Mouse (Mus musculus): Measurements from ENCODE around the gene Tigd3. TPM values are rescaled to one million over a fixed set of nuclear protein-coding genes. Genes with fewer than 3 reads are reported as not detected.
A peak's percentile ranks its signal among the peaks of the same experiment; 100 is the strongest.

Gene Tigd3
- polyA plus RNA-seq, 1 experiment from 2014 or later = 7.0 TPM

DNA sequence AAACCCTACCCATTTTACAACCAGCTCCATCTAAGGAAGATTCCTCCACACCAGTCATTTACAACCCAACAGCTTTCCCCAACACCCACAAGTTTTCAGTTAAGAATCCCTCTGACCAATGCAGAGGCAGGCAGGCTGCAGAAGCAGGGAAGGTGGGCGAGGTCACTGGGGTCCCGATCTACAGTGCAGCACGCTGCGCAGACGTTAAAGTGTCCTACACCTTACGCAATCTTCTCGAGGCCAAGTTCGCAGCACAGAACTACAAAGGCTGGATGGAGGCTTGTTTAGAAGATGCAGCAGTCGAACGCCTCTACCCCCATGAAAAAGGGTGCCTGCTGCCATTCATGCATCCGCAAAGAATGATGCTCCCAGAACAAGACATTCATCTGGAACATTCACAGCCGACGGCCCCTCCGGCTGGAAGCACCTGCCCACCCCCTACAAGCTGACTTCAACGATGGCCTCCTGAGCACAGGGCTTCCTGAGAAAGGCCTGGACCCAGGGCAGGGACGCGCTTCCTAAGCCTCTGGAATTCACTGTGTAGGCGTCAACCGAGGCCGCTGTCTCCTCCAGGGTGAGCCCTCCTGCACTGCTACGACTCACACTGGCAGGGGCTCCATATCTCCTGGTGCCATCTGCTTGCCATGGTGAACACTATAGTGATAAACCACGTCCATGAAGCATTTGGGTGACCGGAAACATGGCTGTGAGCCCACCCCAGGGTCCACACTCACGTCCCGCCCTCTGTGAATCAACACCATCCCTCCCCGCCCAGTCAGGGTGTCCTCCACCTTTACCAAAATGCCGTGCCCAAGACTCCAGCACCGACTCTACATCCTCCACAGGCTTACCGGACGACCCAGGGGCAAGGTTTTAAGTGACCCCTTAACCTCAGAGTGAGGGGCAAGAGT lies 49.9 kb downstream of the Tigd3 start:
- 88% methylated on average over 30 of the region's 30 CpGs for WGBS
- H3K4me1 ChIP-seq (ENCODE audit: control insufficient read depth, insufficient read depth, low read length) = peaks cover 61% of the 10 kb centered on the region

DNA sequence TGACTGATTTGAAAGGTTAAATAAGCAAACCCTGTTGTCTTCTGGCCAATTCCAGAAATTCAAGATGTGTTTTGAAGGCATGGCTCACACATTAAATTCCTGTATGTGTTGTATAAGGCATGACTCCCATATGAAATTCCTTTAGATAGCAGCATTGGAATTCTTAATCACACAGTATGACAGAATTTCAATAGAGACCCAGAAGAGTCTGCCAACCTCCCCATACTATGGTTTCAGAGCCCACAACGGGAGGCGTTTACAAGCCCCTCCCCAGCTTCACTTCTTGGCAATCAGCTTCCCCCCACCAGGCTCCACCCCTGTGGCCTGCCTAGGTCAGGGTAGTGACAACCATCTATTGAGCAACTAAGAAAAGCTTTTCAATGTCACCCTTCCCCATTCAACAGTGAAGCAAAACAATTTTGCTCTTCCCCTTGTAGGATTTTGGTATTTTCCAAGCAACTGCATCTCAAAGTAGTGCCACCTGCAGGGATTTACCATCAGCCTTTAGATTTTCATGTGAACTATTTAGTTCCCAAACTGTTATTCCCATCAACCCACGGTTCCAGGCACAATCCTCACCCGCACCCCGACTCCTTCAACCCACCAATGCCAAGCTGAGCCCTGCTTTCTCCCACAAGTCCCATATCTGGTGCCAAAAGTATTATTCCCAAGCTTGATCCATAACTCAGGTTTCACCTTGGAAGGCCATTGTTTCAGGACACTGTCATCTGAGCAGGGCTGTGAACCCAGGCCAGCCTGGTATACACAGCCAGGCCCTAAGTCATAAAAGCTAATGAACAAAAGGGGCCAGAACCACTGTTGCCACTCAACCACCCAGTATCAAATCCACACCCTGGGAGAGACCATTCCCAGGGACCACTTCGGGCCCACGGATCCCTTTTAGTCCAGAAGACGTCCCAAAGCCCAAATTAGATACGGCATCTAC lies 50.9 kb downstream of the Tigd3 start:
- no peak overlapping the region for H3K4me3 ChIP-seq (ENCODE audit: low read depth, low read length)
- H3K4me2 ChIP-seq (ENCODE audit: low read length) = no peak overlapping the region
- peaks cover 51% of the 10 kb centered on the region for H3K4me1 ChIP-seq (ENCODE audit: control insufficient read depth, insufficient read depth, low read length)
- 63% methylated on average over 9 of the region's 9 CpGs for WGBS
- no peak overlapping the region; the same call in 1 of the 2 replicates for H3K27ac ChIP-seq (ENCODE audit: low read depth, low read length)
- DNase-seq (ENCODE audit: low spot score) (peak; percentile 51), ATAC-seq (no peak)
- H3K36me3 ChIP-seq (ENCODE audit: control insufficient read depth, insufficient read depth, low read length) = no peaks in the 10 kb centered on the region
- no peaks in the 10 kb centered on the region for H3K27me3 ChIP-seq (replicated peaks; ENCODE audit: control insufficient read depth, insufficient read depth, low read length)
- no peak overlapping the region for H3K9ac ChIP-seq (ENCODE audit: low read length)
- no peaks in the 10 kb centered on the region for H3K9me3 ChIP-seq (replicated peaks; ENCODE audit: control insufficient read depth, low read length)

More for the DNA sequence above, 49.9 kb downstream of the Tigd3 start:
- no peaks in the 10 kb centered on the region for H3K27me3 ChIP-seq (replicated peaks; ENCODE audit: control insufficient read depth, insufficient read depth, low read length)
- no peak for ATAC-seq
- H3K4me3 ChIP-seq (ENCODE audit: low read depth, low read length) = no peak overlapping the region
- no peaks in the 10 kb centered on the region for H3K9me3 ChIP-seq (replicated peaks; ENCODE audit: control insufficient read depth, low read length)
- H3K27ac ChIP-seq (ENCODE audit: low read depth, low read length) = no peak overlapping the region
- no peaks in the 10 kb centered on the region for H3K36me3 ChIP-seq (ENCODE audit: control insufficient read depth, insufficient read depth, low read length)
- H3K4me2 ChIP-seq (ENCODE audit: low read length) = peak overlapping the region; percentile 16; the same call in 1 of the 2 replicates
- 0 out of 2 replicates have a peak overlapping the region, but pooled peaks have one; percentile 21 for H3K9ac ChIP-seq (ENCODE audit: low read length)
- no peak for DNase-seq (ENCODE audit: low spot score)

DNA sequence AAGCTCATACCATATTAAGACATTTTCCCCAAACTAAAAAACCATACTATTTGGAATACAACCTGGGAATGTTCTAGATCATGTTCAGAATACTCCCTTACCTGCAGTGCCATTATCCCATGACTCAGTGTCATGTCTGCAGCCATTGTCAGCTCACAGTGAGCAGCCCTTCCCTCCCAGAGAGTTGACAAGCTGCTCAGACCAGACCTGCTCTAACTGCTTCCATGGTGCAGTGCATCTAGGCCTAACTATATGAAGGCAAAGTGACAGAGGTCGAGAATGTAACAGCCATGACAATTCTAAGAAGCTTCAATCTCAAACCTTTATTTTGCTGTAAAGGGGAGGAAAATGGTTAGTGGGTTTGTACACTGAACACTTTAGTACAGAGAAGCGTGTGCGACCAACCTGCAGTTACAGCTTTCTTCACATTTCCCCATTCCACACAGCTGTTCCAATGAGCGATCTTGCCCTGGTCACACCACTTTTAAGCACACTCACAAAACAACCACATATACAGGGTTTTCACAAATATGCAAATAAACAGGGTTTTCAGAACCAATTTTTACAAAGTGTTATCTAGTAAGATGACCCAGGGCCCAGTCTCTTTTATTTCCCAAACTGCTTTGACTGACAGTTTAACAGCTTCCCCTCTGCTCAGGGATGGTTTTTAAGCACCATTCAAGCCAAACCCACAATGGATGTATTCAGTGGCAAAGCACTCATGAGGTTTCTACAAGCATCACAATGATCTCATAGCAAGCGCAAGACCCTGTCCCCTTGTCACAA lies 51.8 kb downstream of the Tigd3 start:
- H3K4me2 ChIP-seq (ENCODE audit: low read length) = no peak overlapping the region
- H3K4me1 ChIP-seq (ENCODE audit: control insufficient read depth, insufficient read depth, low read length) = peaks cover 43% of the 10 kb centered on the region
- no peak overlapping the region; the same call in 1 of the 2 replicates for H3K9ac ChIP-seq (ENCODE audit: low read length)

DNA sequence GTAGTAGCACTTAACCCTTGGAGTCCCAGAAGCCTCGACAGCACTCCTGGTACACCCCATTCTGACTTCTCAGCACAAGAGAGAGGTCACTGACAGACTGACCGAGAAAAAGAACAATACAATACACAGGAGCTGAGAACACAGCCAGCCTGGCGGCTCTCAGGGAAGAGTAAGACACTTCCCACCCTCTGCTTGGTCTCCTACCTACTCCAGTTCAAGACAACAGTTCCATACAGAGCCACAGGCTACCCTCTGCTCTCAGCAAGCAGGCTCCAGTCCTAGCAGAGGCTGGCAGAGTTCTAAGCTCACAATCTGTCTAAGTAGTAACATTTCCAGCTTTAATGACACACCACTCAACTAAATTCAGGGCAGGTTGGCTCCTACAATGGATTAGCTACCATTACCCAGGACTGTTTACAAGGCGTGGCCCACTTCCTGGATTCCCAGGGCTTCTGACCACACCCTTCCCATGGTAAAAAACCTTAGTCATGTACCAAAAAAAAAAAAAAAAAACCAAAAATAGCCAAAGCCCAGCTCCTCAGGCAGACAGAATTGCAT lies 52.5 kb downstream of the Tigd3 start:
- Histone ChIP-seq H3K36me3 (ENCODE audit: control insufficient read depth, insufficient read depth, low read length) (no peaks in the 10 kb centered on the region), H3K27ac (ENCODE audit: low read depth, low read length) (no peak overlapping the region; the same call in 1 of the 2 replicates), H3K27me3 (replicated peaks; ENCODE audit: control insufficient read depth, insufficient read depth, low read length) (no peaks in the 10 kb centered on the region), H3K4me1 (ENCODE audit: control insufficient read depth, insufficient read depth, low read length) (peaks cover 36% of the 10 kb centered on the region), H3K9me3 (replicated peaks; ENCODE audit: control insufficient read depth, low read length) (no peaks in the 10 kb centered on the region), H3K4me3 (ENCODE audit: low read depth, low read length) (no peak overlapping the region), H3K9ac (ENCODE audit: low read length) (no peak overlapping the region; the same call in 1 of the 2 replicates), H3K4me2 (ENCODE audit: low read length) (no peak overlapping the region)
- no peak for DNase-seq (ENCODE audit: low spot score)
- WGBS = 66% methylated on average over 4 of the region's 4 CpGs
- no peak for ATAC-seq

More for the DNA sequence above, 51.8 kb downstream of the Tigd3 start:
- H3K27me3 ChIP-seq (replicated peaks; ENCODE audit: control insufficient read depth, insufficient read depth, low read length) = no peaks in the 10 kb centered on the region
- WGBS = 54% methylated on average over 5 of the region's 5 CpGs
- DNase-seq (ENCODE audit: low spot score) (peak; percentile 50), ATAC-seq (no peak)
- H3K4me3 ChIP-seq (ENCODE audit: low read depth, low read length) = no peak overlapping the region
- no peaks in the 10 kb centered on the region for H3K36me3 ChIP-seq (ENCODE audit: control insufficient read depth, insufficient read depth, low read length)
- H3K9me3 ChIP-seq (replicated peaks; ENCODE audit: control insufficient read depth, low read length) = no peaks in the 10 kb centered on the region
- peak overlapping the region; percentile 29 for H3K27ac ChIP-seq (ENCODE audit: low read depth, low read length)

Other genes starting within 250 kb of the Tigd3 start
- 9.2 and 10.2 TPM in 2 replicates for gene Sipa1, start 230.4 kb downstream of the Tigd3 start, polyA plus RNA-seq (2014; fragmentation: Nextera tagmentation; extraction: Ambion mirVana)
- gene Map3k11, start 205.4 kb downstream of the Tigd3 start, polyA plus RNA-seq (2014; fragmentation: Nextera tagmentation; extraction: Ambion mirVana) = 9.2 and 11.8 TPM in 2 replicates
- 20.9 and 24.6 TPM in 2 replicates for gene Pcnx3, start 205.2 kb downstream of the Tigd3 start, polyA plus RNA-seq (2014; fragmentation: Nextera tagmentation; extraction: Ambion mirVana)
- gene Kcnk7, start 189.8 kb downstream of the Tigd3 start, polyA plus RNA-seq (2014; fragmentation: Nextera tagmentation; extraction: Ambion mirVana) = 0.17 TPM in 1 of 2 replicates, not detected in the other
- gene Ehbp1l1, start 167.8 kb downstream of the Tigd3 start, polyA plus RNA-seq (2014; fragmentation: Nextera tagmentation; extraction: Ambion mirVana) = 7.0 and 10.1 TPM in 2 replicates
- gene Fam89b, start 164.5 kb downstream of the Tigd3 start, polyA plus RNA-seq (2014; fragmentation: Nextera tagmentation; extraction: Ambion mirVana) = 204 and 233 TPM in 2 replicates
- 8.5 and 10.7 TPM in 2 replicates for gene Ltbp3, start 153.2 kb downstream of the Tigd3 start, polyA plus RNA-seq (2014; fragmentation: Nextera tagmentation; extraction: Ambion mirVana)
- gene Scyl1, start 122.7 kb downstream of the Tigd3 start, polyA plus RNA-seq (2014; fragmentation: Nextera tagmentation; extraction: Ambion mirVana) = 56.1 and 67.9 TPM in 2 replicates
- 13.1 and 16.0 TPM in 2 replicates for gene Frmd8, start 18.9 kb downstream of the Tigd3 start, polyA plus RNA-seq (2014; fragmentation: Nextera tagmentation; extraction: Ambion mirVana)
- gene Slc25a45, start 16.3 kb downstream of the Tigd3 start, polyA plus RNA-seq (2014; fragmentation: Nextera tagmentation; extraction: Ambion mirVana) = 1.7 TPM in 2 replicates
- 127 and 136 TPM in 2 replicates for gene Dpf2, start 18.9 kb upstream of the Tigd3 start, polyA plus RNA-seq (2014; fragmentation: Nextera tagmentation; extraction: Ambion mirVana)
- 7.9 and 9.6 TPM in 2 replicates for gene Cdc42ep2, start 30.7 kb upstream of the Tigd3 start, polyA plus RNA-seq (2014; fragmentation: Nextera tagmentation; extraction: Ambion mirVana)
- gene Pola2, start 70.1 kb upstream of the Tigd3 start, polyA plus RNA-seq (2014; fragmentation: Nextera tagmentation; extraction: Ambion mirVana) = 35.5 and 41.1 TPM in 2 replicates
- gene Slc22a20, start 92.0 kb upstream of the Tigd3 start, polyA plus RNA-seq (2014; fragmentation: Nextera tagmentation; extraction: Ambion mirVana) = not detected in 2 replicates
- gene Capn1, start 121.7 kb upstream of the Tigd3 start, polyA plus RNA-seq (2014; fragmentation: Nextera tagmentation; extraction: Ambion mirVana) = 2.4 TPM in 2 replicates
- gene Syvn1, start 152.4 kb upstream of the Tigd3 start, polyA plus RNA-seq (2014; fragmentation: Nextera tagmentation; extraction: Ambion mirVana) = 17.6 and 20.2 TPM in 2 replicates
- gene Mrpl49, start 163.6 kb upstream of the Tigd3 start, polyA plus RNA-seq (2014; fragmentation: Nextera tagmentation; extraction: Ambion mirVana) = 82.8 and 85.5 TPM in 2 replicates
- gene Fau, start 163.7 kb upstream of the Tigd3 start, polyA plus RNA-seq (2014; fragmentation: Nextera tagmentation; extraction: Ambion mirVana) = 626 and 785 TPM in 2 replicates
- 38.2 and 40.5 TPM in 2 replicates for gene Znhit2, start 167.0 kb upstream of the Tigd3 start, polyA plus RNA-seq (2014; fragmentation: Nextera tagmentation; extraction: Ambion mirVana)
- 32.6 and 35.6 TPM in 2 replicates for gene Tm7sf2, start 174.2 kb upstream of the Tigd3 start, polyA plus RNA-seq (2014; fragmentation: Nextera tagmentation; extraction: Ambion mirVana)
- gene Vps51, start 183.1 kb upstream of the Tigd3 start, polyA plus RNA-seq (2014; fragmentation: Nextera tagmentation; extraction: Ambion mirVana) = 59.5 and 73.9 TPM in 2 replicates
- gene Tmem262, start 185.9 kb upstream of the Tigd3 start, polyA plus RNA-seq (2014; fragmentation: Nextera tagmentation; extraction: Ambion mirVana) = not detected in 2 replicates
- 1.1 and 1.4 TPM in 2 replicates for gene Gm28374, start 188.1 kb upstream of the Tigd3 start, polyA plus RNA-seq (2014; fragmentation: Nextera tagmentation; extraction: Ambion mirVana)
- gene Zfpl1, start 190.8 kb upstream of the Tigd3 start, polyA plus RNA-seq (2014; fragmentation: Nextera tagmentation; extraction: Ambion mirVana) = 81.1 and 87.2 TPM in 2 replicates
- gene Cdca5, start 190.8 kb upstream of the Tigd3 start, polyA plus RNA-seq (2014; fragmentation: Nextera tagmentation; extraction: Ambion mirVana) = 20.0 and 28.2 TPM in 2 replicates
- not detected in 2 replicates for gene AC131692.1, start 200.3 kb upstream of the Tigd3 start, polyA plus RNA-seq (2014; fragmentation: Nextera tagmentation; extraction: Ambion mirVana)
- gene Naaladl1, start 211.6 kb upstream of the Tigd3 start, polyA plus RNA-seq (2014; fragmentation: Nextera tagmentation; extraction: Ambion mirVana) = 0.36 and 0.42 TPM in 2 replicates
- 56.4 and 57.6 TPM in 2 replicates for gene Sac3d1, start 224.5 kb upstream of the Tigd3 start, polyA plus RNA-seq (2014; fragmentation: Nextera tagmentation; extraction: Ambion mirVana)
- gene Snx15, start 234.2 kb upstream of the Tigd3 start, polyA plus RNA-seq (2014; fragmentation: Nextera tagmentation; extraction: Ambion mirVana) = 45.6 and 50.2 TPM in 2 replicates
- not detected in 2 replicates for gene Batf2, start 246.8 kb upstream of the Tigd3 start, polyA plus RNA-seq (2014; fragmentation: Nextera tagmentation; extraction: Ambion mirVana)
- 80.3 and 90.2 TPM in 2 replicates for gene Arl2, start 247.4 kb upstream of the Tigd3 start, polyA plus RNA-seq (2014; fragmentation: Nextera tagmentation; extraction: Ambion mirVana)

Measured in forebrain, embryonic 14.5 days (tissue).